Mouse (Mus musculus) erythroblast, embryonic 14.5 days (primary cell): ENCODE measurements around the gene Tmem205.

Source experiments
- GATA1 ChIP-seq: IDR thresholded peaks from 2 replicates; pipeline ENCODE4 v1.6.1; 2012; ENCODE audit warnings: low read length, inconsistent platforms, mixed read lengths
- TAL1 ChIP-seq: IDR thresholded peaks from 3 replicates; pipeline ENCODE4 v1.6.1; 2012; ENCODE audit warnings: low read length, inconsistent platforms, mixed read lengths

GRCm38 (mm10) chr9:21948790-21949189 is 21.4 kb upstream of the Tmem205 start:
- TF ChIP-seq TAL1, result no peak
- TF ChIP-seq GATA1, result no peak
